Mouse (Mus musculus) central nervous system, embryonic 18 days (tissue): ENCODE results near the gene Vmn2r36. TPM values are rescaled to one million over a fixed set of nuclear protein-coding genes. Genes with fewer than 3 reads are reported as not detected.

Experiments
- polyA plus RNA-seq: library from polyadenylated mRNA; depleted of rRNA; stranded (reverse); fragments of >200 nt; gene quantifications from 2 replicates; pipeline ENCODE4 v1.2.3, GENCODE M21; 2012; rRNA removed

Vmn2r36 gene
- not detected in 2 replicates for polyA plus RNA-seq

GRCm38 (mm10) chr7:7902395-7902794 is at the start of gene Vmn2r36:
Gene Vmn2r36 (minus strand): TSS chr7:7902495.

Other genes starting within 250 kb of the Vmn2r36 start
- gene Vmn2r34, start 213.0 kb downstream of the Vmn2r36 start, polyA plus RNA-seq: not detected in 2 replicates
- gene Vmn2r35, start 82.6 kb downstream of the Vmn2r36 start, polyA plus RNA-seq: not detected in 2 replicates